Mouse (Mus musculus) retina, postnatal 1 day (tissue): ENCODE results near the gene Macrod2.

ENCODE experiments used
- DNase-seq: peaks from one replicate; pipeline ENCODE4 v3.0.0-alpha.2; 2012

The Macrod2 gene

GRCm38 (mm10) chr2:142057889-142058750 is 1663.0 kb downstream of the Macrod2 start:
- peak; percentile 32 for DNase-seq

GRCm38 (mm10) chr2:142058751-142059090 is 1663.6 kb downstream of the Macrod2 start:
- DNase-seq = no peak

- no peak for DNase-seq
Observed at GRCm38 (mm10) chr2:142108947-142109346, 1713.8 kb downstream of the Macrod2 start.

GRCm38 (mm10) chr2:142116623-142117022 is 1721.5 kb downstream of the Macrod2 start:
- no peak for DNase-seq

- no peak for DNase-seq
Observed at GRCm38 (mm10) chr2:142128109-142128508, 1733.0 kb downstream of the Macrod2 start.

GRCm38 (mm10) chr2:142129166-142129565 is 1734.1 kb downstream of the Macrod2 start:
- DNase-seq = peak; percentile 87

GRCm38 (mm10) chr2:142149310-142149709 is 1754.2 kb downstream of the Macrod2 start:
- no peak for DNase-seq

- peak; percentile 28 for DNase-seq
Observed at GRCm38 (mm10) chr2:142163506-142164275, 1768.6 kb downstream of the Macrod2 start.

GRCm38 (mm10) chr2:142169649-142170048 is 1774.5 kb downstream of the Macrod2 start:
- DNase-seq = no peak

- DNase-seq = no peak
Observed at GRCm38 (mm10) chr2:142172706-142173105, 1777.6 kb downstream of the Macrod2 start.

GRCm38 (mm10) chr2:142174039-142174438 is 1778.9 kb downstream of the Macrod2 start:
- no peak for DNase-seq

- DNase-seq = no peak
Observed at GRCm38 (mm10) chr2:142186922-142187321, 1791.8 kb downstream of the Macrod2 start.

GRCm38 (mm10) chr2:142187428-142187827 is 1792.3 kb downstream of the Macrod2 start:
- DNase-seq = peak; percentile 88

- DNase-seq = no peak
Observed at GRCm38 (mm10) chr2:142217371-142217770, 1822.3 kb downstream of the Macrod2 start.

- peak; percentile 87 for DNase-seq
Observed at GRCm38 (mm10) chr2:142222137-142222921, 1827.2 kb downstream of the Macrod2 start.

GRCm38 (mm10) chr2:142222926-142223325 is 1827.8 kb downstream of the Macrod2 start:
- DNase-seq = no peak

- no peak for DNase-seq
Observed at GRCm38 (mm10) chr2:142230985-142231549, 1836.0 kb downstream of the Macrod2 start.

GRCm38 (mm10) chr2:142232828-142233227 is 1837.7 kb downstream of the Macrod2 start:
- DNase-seq = no peak

- no peak for DNase-seq
Observed at GRCm38 (mm10) chr2:142243483-142243882, 1848.4 kb downstream of the Macrod2 start.

- DNase-seq = no peak
Observed at GRCm38 (mm10) chr2:142250383-142250782, 1855.3 kb downstream of the Macrod2 start.

- no peak for DNase-seq
Observed at GRCm38 (mm10) chr2:142251518-142251917, 1856.4 kb downstream of the Macrod2 start.

- peak; percentile 83 for DNase-seq
Observed at GRCm38 (mm10) chr2:142253913-142254312, 1858.8 kb downstream of the Macrod2 start.

- DNase-seq = no peak
Observed at GRCm38 (mm10) chr2:142254566-142254965, 1859.5 kb downstream of the Macrod2 start.
